Mouse (Mus musculus): ENCODE results near the gene Tex33. TPM values are rescaled to one million over a fixed set of nuclear protein-coding genes. Genes with fewer than 3 reads are reported as not detected.
A peak's percentile ranks its signal among the peaks of the same experiment; 100 is the strongest.

Gene Tex33
- polyA plus RNA-seq, 1 experiment from 2014 or later, result not detected

- no peak overlapping the region for H3K4me3 ChIP-seq (ENCODE audit: control insufficient read depth in 1 of 2, insufficient read depth in 1 of 2, low read depth in 1 of 2, low read length in 2 of 2)
- WGBS, result 39% methylated on average over 3 of the region's 3 CpGs
- H3K27ac ChIP-seq (replicated peaks in 1 of 2; ENCODE audit: control insufficient read depth in 1 of 2, insufficient read depth in 1 of 2, low read depth in 2 of 2, low read length in 2 of 2), result peak overlapping the region; percentile 30 to 66; a peak in 3 of 4 replicates
- H3K9ac ChIP-seq (ENCODE audit: low read length), result peak overlapping the region; percentile 25; the same call in 1 of the 2 replicates
- H3K9me3 ChIP-seq (ENCODE audit: control insufficient read depth, low read length), result no peaks in the 10 kb centered on the region
- H3K36me3 ChIP-seq (ENCODE audit: control insufficient read depth, insufficient read depth, low read length), result no peaks in the 10 kb centered on the region
- H3K4me2 ChIP-seq (ENCODE audit: low read length), result peak overlapping the region; percentile 19; the same call in 1 of the 2 replicates
- no peak for ATAC-seq (ENCODE audit: insufficient number of reproducible peaks, insufficient read depth, low FRiP score, low read depth)
- peaks cover 9% of the 10 kb centered on the region; the same call in 1 of the 2 replicates for H3K27me3 ChIP-seq (ENCODE audit: control insufficient read depth, insufficient read depth, low read length)
- peaks cover 34 to 50% of the 10 kb centered on the region in 2 experiments for H3K4me1 ChIP-seq (ENCODE audit: control insufficient read depth in 2 of 2, insufficient read depth in 2 of 2, low read length in 2 of 2)
Observed at GRCm38 (mm10) chr15:78403301-78403741, 7.6 kb upstream of the Tex33 start.

GRCm38 (mm10) chr15:78402423-78402822, 6.7 kb upstream of the Tex33 start:
- Histone ChIP-seq H3K4me1 (ENCODE audit: control insufficient read depth in 2 of 2, insufficient read depth in 2 of 2, low read length in 2 of 2) (peaks cover 34 to 47% of the 10 kb centered on the region in 2 experiments), H3K27me3 (ENCODE audit: control insufficient read depth, insufficient read depth, low read length) (no peaks in the 10 kb centered on the region), H3K4me2 (ENCODE audit: low read length) (no peak overlapping the region), H3K9me3 (ENCODE audit: control insufficient read depth, low read length) (no peaks in the 10 kb centered on the region), H3K9ac (ENCODE audit: low read length) (no peak overlapping the region), H3K36me3 (ENCODE audit: control insufficient read depth, insufficient read depth, low read length) (no peaks in the 10 kb centered on the region), H3K4me3 (ENCODE audit: control insufficient read depth in 1 of 2, insufficient read depth in 1 of 2, low read depth in 1 of 2, low read length in 2 of 2) (no peak overlapping the region), H3K27ac (replicated peaks in 1 of 2; ENCODE audit: control insufficient read depth in 1 of 2, insufficient read depth in 1 of 2, low read depth in 2 of 2, low read length in 2 of 2) (peak overlapping the region; percentile 39 to 50; a peak in 3 of 4 replicates)
- WGBS, result 59% methylated on average over 7 of the region's 7 CpGs
- no peak for ATAC-seq (ENCODE audit: insufficient number of reproducible peaks, insufficient read depth, low FRiP score, low read depth)

- H3K4me1 ChIP-seq (ENCODE audit: control insufficient read depth in 2 of 2, insufficient read depth in 2 of 2, low read length in 2 of 2), result peaks cover 31 to 42% of the 10 kb centered on the region in 2 experiments
- no peaks in the 10 kb centered on the region for H3K9me3 ChIP-seq (ENCODE audit: control insufficient read depth, low read length)
- 25% methylated on average over 4 of the region's 4 CpGs for WGBS
- H3K27ac ChIP-seq (replicated peaks in 1 of 2; ENCODE audit: control insufficient read depth in 1 of 2, insufficient read depth in 1 of 2, low read depth in 2 of 2, low read length in 2 of 2), result peak overlapping the region; percentile 39 to 50
- no peak overlapping the region for H3K4me3 ChIP-seq (ENCODE audit: control insufficient read depth in 1 of 2, insufficient read depth in 1 of 2, low read depth in 1 of 2, low read length in 2 of 2)
- H3K36me3 ChIP-seq (ENCODE audit: control insufficient read depth, insufficient read depth, low read length), result no peaks in the 10 kb centered on the region
- H3K4me2 ChIP-seq (ENCODE audit: low read length), result no peak overlapping the region
- no peak; the same call in 1 of the 2 replicates for ATAC-seq (ENCODE audit: insufficient number of reproducible peaks, insufficient read depth, low FRiP score, low read depth)
- no peaks in the 10 kb centered on the region for H3K27me3 ChIP-seq (ENCODE audit: control insufficient read depth, insufficient read depth, low read length)
- no peak overlapping the region for H3K9ac ChIP-seq (ENCODE audit: low read length)
Observed at GRCm38 (mm10) chr15:78401921-78402320, 6.2 kb upstream of the Tex33 start.

GRCm38 (mm10) chr15:78401345-78401744, 5.6 kb upstream of the Tex33 start:
- H3K27ac ChIP-seq (replicated peaks in 1 of 2; ENCODE audit: control insufficient read depth in 1 of 2, insufficient read depth in 1 of 2, low read depth in 2 of 2, low read length in 2 of 2), result peak overlapping the region; percentile 37 to 50; a peak in 1 of 4 replicates
- H3K4me1 ChIP-seq (ENCODE audit: control insufficient read depth in 2 of 2, insufficient read depth in 2 of 2, low read length in 2 of 2), result peaks cover 31 to 41% of the 10 kb centered on the region in 2 experiments
- no peak overlapping the region for H3K4me2 ChIP-seq (ENCODE audit: low read length)
- no peak overlapping the region for H3K4me3 ChIP-seq (ENCODE audit: control insufficient read depth in 1 of 2, insufficient read depth in 1 of 2, low read depth in 1 of 2, low read length in 2 of 2)
- H3K36me3 ChIP-seq (ENCODE audit: control insufficient read depth, insufficient read depth, low read length), result no peaks in the 10 kb centered on the region
- H3K27me3 ChIP-seq (ENCODE audit: control insufficient read depth, insufficient read depth, low read length), result no peaks in the 10 kb centered on the region
- H3K9me3 ChIP-seq (ENCODE audit: control insufficient read depth, low read length), result no peaks in the 10 kb centered on the region
- 68% methylated on average over 6 of the region's 6 CpGs for WGBS
- ATAC-seq (ENCODE audit: insufficient number of reproducible peaks, insufficient read depth, low FRiP score, low read depth), result no peak
- no peak overlapping the region for H3K9ac ChIP-seq (ENCODE audit: low read length)

- no peak overlapping the region for H3K4me3 ChIP-seq (ENCODE audit: control insufficient read depth in 1 of 2, insufficient read depth in 1 of 2, low read depth in 1 of 2, low read length in 2 of 2)
- no peak overlapping the region for H3K9ac ChIP-seq (ENCODE audit: low read length)
- ATAC-seq (ENCODE audit: insufficient number of reproducible peaks, insufficient read depth, low FRiP score, low read depth), result no peak
- no peaks in the 10 kb centered on the region for H3K36me3 ChIP-seq (ENCODE audit: control insufficient read depth, insufficient read depth, low read length)
- no peak overlapping the region for H3K27ac ChIP-seq (replicated peaks in 1 of 2; ENCODE audit: control insufficient read depth in 1 of 2, insufficient read depth in 1 of 2, low read depth in 2 of 2, low read length in 2 of 2)
- H3K27me3 ChIP-seq (ENCODE audit: control insufficient read depth, insufficient read depth, low read length), result no peaks in the 10 kb centered on the region
- WGBS, result 76% methylated on average over 3 of the region's 3 CpGs
- H3K4me2 ChIP-seq (ENCODE audit: low read length), result no peak overlapping the region
- H3K9me3 ChIP-seq (ENCODE audit: control insufficient read depth, low read length), result no peaks in the 10 kb centered on the region
- no peaks in the 10 kb centered on the region for H3K4me1 ChIP-seq (ENCODE audit: control insufficient read depth in 2 of 2, insufficient read depth in 2 of 2, low read length in 2 of 2)
Observed at GRCm38 (mm10) chr15:78390855-78391254, 4.9 kb downstream of the Tex33 start.

- ATAC-seq (ENCODE audit: insufficient number of reproducible peaks, insufficient read depth, low FRiP score, low read depth), result no peak
- 86% methylated on average over 1 of the region's 1 CpGs for WGBS
Observed at GRCm38 (mm10) chr15:78385564-78385963, 10.1 kb downstream of the Tex33 start.

GRCm38 (mm10) chr15:78384220-78385116, 11.2 kb downstream of the Tex33 start:
- Histone ChIP-seq H3K4me2 (ENCODE audit: low read length) (no peak overlapping the region), H3K4me3 (ENCODE audit: control insufficient read depth in 1 of 2, insufficient read depth in 1 of 2, low read depth in 1 of 2, low read length in 2 of 2) (no peak overlapping the region), H3K4me1 (ENCODE audit: control insufficient read depth in 2 of 2, insufficient read depth in 2 of 2, low read length in 2 of 2) (peaks cover 6 to 11% of the 10 kb centered on the region in 2 experiments; a peak in 2 of 4 replicates), H3K9me3 (ENCODE audit: control insufficient read depth, low read length) (no peaks in the 10 kb centered on the region), H3K36me3 (ENCODE audit: control insufficient read depth, insufficient read depth, low read length) (no peaks in the 10 kb centered on the region), H3K27me3 (ENCODE audit: control insufficient read depth, insufficient read depth, low read length) (no peaks in the 10 kb centered on the region), H3K27ac (replicated peaks in 1 of 2; ENCODE audit: control insufficient read depth in 1 of 2, insufficient read depth in 1 of 2, low read depth in 2 of 2, low read length in 2 of 2) (peak overlapping the region; percentile 39 to 53; a peak in 3 of 4 replicates), H3K9ac (ENCODE audit: low read length) (no peak overlapping the region)
- no peak for ATAC-seq (ENCODE audit: insufficient number of reproducible peaks, insufficient read depth, low FRiP score, low read depth)
- 51% methylated on average over 7 of the region's 7 CpGs for WGBS

More at GRCm38 (mm10) chr15:78385564-78385963, 10.1 kb downstream of the Tex33 start:
- Histone ChIP-seq H3K4me2 (ENCODE audit: low read length) (no peak overlapping the region), H3K4me3 (ENCODE audit: control insufficient read depth in 1 of 2, insufficient read depth in 1 of 2, low read depth in 1 of 2, low read length in 2 of 2) (no peak overlapping the region), H3K4me1 (ENCODE audit: control insufficient read depth in 2 of 2, insufficient read depth in 2 of 2, low read length in 2 of 2) (peaks cover 6 to 11% of the 10 kb centered on the region in 2 experiments; a peak in 2 of 4 replicates), H3K9ac (ENCODE audit: low read length) (no peak overlapping the region), H3K27ac (replicated peaks in 1 of 2; ENCODE audit: control insufficient read depth in 1 of 2, insufficient read depth in 1 of 2, low read depth in 2 of 2, low read length in 2 of 2) (no peak overlapping the region), H3K27me3 (ENCODE audit: control insufficient read depth, insufficient read depth, low read length) (no peaks in the 10 kb centered on the region), H3K36me3 (ENCODE audit: control insufficient read depth, insufficient read depth, low read length) (no peaks in the 10 kb centered on the region), H3K9me3 (ENCODE audit: control insufficient read depth, low read length) (no peaks in the 10 kb centered on the region)
